Mouse (Mus musculus) brain, embryonic 14.5 days (tissue): ENCODE data around the gene Rrp9. TPM values are rescaled to one million over a fixed set of nuclear protein-coding genes. Genes with fewer than 3 reads are reported as not detected.

ENCODE experiments used
- DNase-seq: peaks from one replicate; pipeline ENCODE4 v3.0.0-alpha.2; 2011; ENCODE audit warnings: low read depth
- CTCF ChIP-seq: fragments of 200-500 bp; IDR thresholded peaks from 2 replicates; pipeline ENCODE4 v1.5.1; 2012; ENCODE audit warnings: inconsistent platforms, mild to moderate bottlenecking, moderate library complexity, borderline replicate concordance; ENCODE audit not compliant: insufficient read depth, insufficient read length; ENCODE audit errors: extremely low read depth
- POLR2A ChIP-seq: fragments of 200-500 bp; IDR thresholded peaks from 2 replicates; pipeline ENCODE4 v1.6.1; 2012; ENCODE audit warnings: mild to moderate bottlenecking, inconsistent platforms, borderline replicate concordance; ENCODE audit not compliant: poor library complexity, insufficient read depth, insufficient read length, severe bottlenecking; ENCODE audit errors: extremely low read depth
- polyA plus RNA-seq: library from polyadenylated mRNA; depleted of rRNA; stranded (reverse); fragments of >200 nt; gene quantifications from 2 replicates; pipeline ENCODE4 v1.2.3, GENCODE M21; 2012; rRNA removed

Gene Rrp9
- polyA plus RNA-seq, 1 experiment, result 44.6 TPM

GRCm38 (mm10) chr9:106519433-106519832 lies 43.7 kb downstream of the Rrp9 start:
- TF ChIP-seq POLR2A (no peak), CTCF (no peak)
- no peak for DNase-seq

- no peak for DNase-seq
- TF ChIP-seq CTCF, result no peak
- TF ChIP-seq POLR2A, result no peak
Observed at GRCm38 (mm10) chr9:106519909-106520308, 44.1 kb downstream of the Rrp9 start.

- DNase-seq, result peak; percentile 64
- TF ChIP-seq POLR2A (no peak), CTCF (peak; percentile 94)
Observed at GRCm38 (mm10) chr9:106531833-106532232, 56.1 kb downstream of the Rrp9 start.

GRCm38 (mm10) chr9:106534296-106534695 lies 58.5 kb downstream of the Rrp9 start:
- TF ChIP-seq CTCF (no peak), POLR2A (no peak)
- DNase-seq, result no peak

- TF ChIP-seq CTCF (no peak), POLR2A (no peak)
- no peak for DNase-seq
Observed at GRCm38 (mm10) chr9:106534975-106535374, 59.2 kb downstream of the Rrp9 start.

Other genes with a start within 250 kb of the Rrp9 start
- 75.2 and 75.4 TPM in 2 replicates for gene Alas1, start 227.3 kb upstream of the Rrp9 start, polyA plus RNA-seq
- gene Poc1a, start 194.9 kb upstream of the Rrp9 start, polyA plus RNA-seq, result 10.4 and 15.4 TPM in 2 replicates
- gene Dusp7, start 107.3 kb upstream of the Rrp9 start, polyA plus RNA-seq, result 41.5 and 50.3 TPM in 2 replicates
- 747 and 913 TPM in 2 replicates for gene Rpl29, start 46.5 kb upstream of the Rrp9 start, polyA plus RNA-seq
- gene Acy1, start 37.6 kb upstream of the Rrp9 start, polyA plus RNA-seq, result 14.9 and 15.7 TPM in 2 replicates
- gene Abhd14b, start 28.5 kb upstream of the Rrp9 start, polyA plus RNA-seq, result 12.8 and 20.4 TPM in 2 replicates
- gene Abhd14a, start 28.3 kb upstream of the Rrp9 start, polyA plus RNA-seq, result 59.1 and 68.9 TPM in 2 replicates
- gene Pcbp4, start 22.7 kb upstream of the Rrp9 start, polyA plus RNA-seq, result 607 and 743 TPM in 2 replicates
- gene Gpr62, start 10.0 kb upstream of the Rrp9 start, polyA plus RNA-seq, result 0.35 and 0.52 TPM in 2 replicates
- gene Parp3, start 986 bp downstream of the Rrp9 start, polyA plus RNA-seq, result 0.61 and 1.4 TPM in 2 replicates
- not detected in 2 replicates for gene Iqcf1, start 24.0 kb downstream of the Rrp9 start, polyA plus RNA-seq
- gene Iqcf5, start 38.6 kb downstream of the Rrp9 start, polyA plus RNA-seq, result not detected in 2 replicates
- gene Iqcf3, start 85.7 kb downstream of the Rrp9 start, polyA plus RNA-seq, result not detected in 2 replicates
- not detected in 2 replicates for gene Iqcf4, start 95.0 kb downstream of the Rrp9 start, polyA plus RNA-seq
- gene Iqcf6, start 150.6 kb downstream of the Rrp9 start, polyA plus RNA-seq, result not detected in 2 replicates
- 11.8 and 13.3 TPM in 2 replicates for gene Grm2, start 180.1 kb downstream of the Rrp9 start, polyA plus RNA-seq
- gene Tex264, start 210.0 kb downstream of the Rrp9 start, polyA plus RNA-seq, result 50.2 and 53.1 TPM in 2 replicates